Mouse (Mus musculus) spleen, adult 2 months (tissue): ENCODE data around the gene Insc. TPM values are rescaled to one million over a fixed set of nuclear protein-coding genes. Genes with fewer than 3 reads are reported as not detected.

ENCODE experiments used
- DNase-seq, 2 experiments: peaks; one replicate each; pipeline versions ENCODE4 v3.0.0 to v3.0.0-alpha.2; 2012 to 2021; ENCODE audit warnings: low spot score in 2 of 2, low read depth in 1 of 2
- H3K27ac ChIP-seq: fragments of 200-500 bp; 2 replicates; pipeline ENCODE4 v1.5.1; 2012; ENCODE audit warnings: low read length, inconsistent platforms; ENCODE audit not compliant: insufficient read depth
- H3K27me3 ChIP-seq: fragments of 200-500 bp; 2 replicates; pipeline ENCODE4 v1.6.1; 2012; ENCODE audit warnings: mild to moderate bottlenecking, moderate library complexity, low read length, inconsistent platforms; ENCODE audit not compliant: control insufficient read depth, insufficient read depth
- H3K36me3 ChIP-seq: fragments of 200-500 bp; 2 replicates; pipeline ENCODE4 v1.6.1; 2012; ENCODE audit warnings: mild to moderate bottlenecking, low read length, inconsistent platforms; ENCODE audit not compliant: control insufficient read depth, insufficient read depth
- H3K4me1 ChIP-seq: fragments of 200-500 bp; 2 replicates; pipeline ENCODE4 v1.6.1; 2011; ENCODE audit warnings: inconsistent platforms; ENCODE audit not compliant: control insufficient read depth, insufficient read depth, insufficient read length
- H3K4me3 ChIP-seq: fragments of 200-500 bp; 2 replicates; pipeline ENCODE4 v1.5.1; 2011; ENCODE audit warnings: mild to moderate bottlenecking, inconsistent platforms; ENCODE audit not compliant: insufficient read depth, insufficient read length; ENCODE audit errors: extremely low read depth
- CTCF ChIP-seq: fragments of 200-500 bp; IDR thresholded peaks from 2 replicates; pipeline ENCODE4 v1.5.1; 2011; ENCODE audit warnings: mild to moderate bottlenecking, inconsistent platforms; ENCODE audit not compliant: insufficient read depth, insufficient read length, insufficient replicate concordance; ENCODE audit errors: extremely low read depth
- POLR2A ChIP-seq: fragments of 200-500 bp; IDR thresholded peaks from 2 replicates; pipeline ENCODE4 v1.6.1; 2011; ENCODE audit warnings: low read depth, low read length, inconsistent platforms
- WGBS: fragments of 180-500 bp; shearing (Covaris S2); methylation state at CpG from one replicate; pipeline ENCODE4 v1.1.7; 2018; 5-methylcytosine and 5-hydroxymethylcytosine counted together
- polyA plus RNA-seq: library from polyadenylated mRNA; depleted of rRNA; stranded (reverse); fragments of >200 nt; gene quantifications from 2 replicates; pipeline ENCODE4 v1.2.3, GENCODE M21; 2012

Insc gene
- polyA plus RNA-seq, 1 experiment: 0.18 TPM

GRCm38 (mm10) chr7:114818351-114818750 lies 74.9 kb downstream of the Insc start:
- Histone ChIP-seq H3K27ac (no peak overlapping the region), H3K4me1 (no peaks in the 10 kb centered on the region), H3K4me3 (no peak overlapping the region), H3K36me3 (no peaks in the 10 kb centered on the region), H3K27me3 (no peaks in the 10 kb centered on the region)
- DNase-seq: no peak
- WGBS: 77% methylated on average over 3 of the region's 3 CpGs
- no peak for TF ChIP-seq CTCF
- TF ChIP-seq POLR2A: no peak

DNA sequence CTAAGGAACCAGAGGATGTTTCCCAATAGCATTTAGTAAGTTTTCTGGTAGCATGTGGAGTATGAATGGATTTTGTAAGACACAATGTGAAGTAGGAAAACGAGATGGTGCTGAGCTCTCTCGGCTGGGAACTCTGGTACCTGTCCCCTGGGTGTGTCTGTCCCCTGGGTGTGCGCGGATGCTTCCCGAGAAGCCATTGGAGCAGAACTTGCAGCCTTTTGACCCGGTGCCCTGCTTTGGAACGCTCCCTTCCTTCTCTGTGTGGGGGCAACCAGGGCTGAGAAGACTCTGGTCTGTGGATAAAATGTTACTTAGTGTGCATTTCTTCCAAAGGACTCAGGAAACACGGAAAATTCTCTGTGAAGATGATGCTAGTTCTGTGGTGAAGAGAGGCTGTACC lies 75.3 kb downstream of the Insc start:
- Histone ChIP-seq H3K4me1 (no peaks in the 10 kb centered on the region), H3K27me3 (no peaks in the 10 kb centered on the region), H3K27ac (no peak overlapping the region), H3K36me3 (no peaks in the 10 kb centered on the region), H3K4me3 (no peak overlapping the region)
- WGBS: 74% methylated on average over 8 of the region's 8 CpGs
- no peak for DNase-seq
- TF ChIP-seq POLR2A: no peak
- TF ChIP-seq CTCF: no peak

GRCm38 (mm10) chr7:114822736-114823135 lies 79.2 kb downstream of the Insc start:
- H3K4me1 ChIP-seq: no peaks in the 10 kb centered on the region
- 87% methylated on average over 2 of the region's 2 CpGs for WGBS
- H3K27me3 ChIP-seq: no peaks in the 10 kb centered on the region
- TF ChIP-seq CTCF (no peak), POLR2A (no peak)
- no peak overlapping the region for H3K27ac ChIP-seq
- no peaks in the 10 kb centered on the region for H3K36me3 ChIP-seq
- H3K4me3 ChIP-seq: no peak overlapping the region
- DNase-seq: no peak

- 17% methylated on average over 4 of the region's 4 CpGs for WGBS
- TF ChIP-seq POLR2A: no peak
- TF ChIP-seq CTCF: no peak
- H3K27ac ChIP-seq: no peak overlapping the region
These were observed 83.9 kb downstream of the Insc start for GRCm38 (mm10) chr7:114827360-114827759.

DNA sequence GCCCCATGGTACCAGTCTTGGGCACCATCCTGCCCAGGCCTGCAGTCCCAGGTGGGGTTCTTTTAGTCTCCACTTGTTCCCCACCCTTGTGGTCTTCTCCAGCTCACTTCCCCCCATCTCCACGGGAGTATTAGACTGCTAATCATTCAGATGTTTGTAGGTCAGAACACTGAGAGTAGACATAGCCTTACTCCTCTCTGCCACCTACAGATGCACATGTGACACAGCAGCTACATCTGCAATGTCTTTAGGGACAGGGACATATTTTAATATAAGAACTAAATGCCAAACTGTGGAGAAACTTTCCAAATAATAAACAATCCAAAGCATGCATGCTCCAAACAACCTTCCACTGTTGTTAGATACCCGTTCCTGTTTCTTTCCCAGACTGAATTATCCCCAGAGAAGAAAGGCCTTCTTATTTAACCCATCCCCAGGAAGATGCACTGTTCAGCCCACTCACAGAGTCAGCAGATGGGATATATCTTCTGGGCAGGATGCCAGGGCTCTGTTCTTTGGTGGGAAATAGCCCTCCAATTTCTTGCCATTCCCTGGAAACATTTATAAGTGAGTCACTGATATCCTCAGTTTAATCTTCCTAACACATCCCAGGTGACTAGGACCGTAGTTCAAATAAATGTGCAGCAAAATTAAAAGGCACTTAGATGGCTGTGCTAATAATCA lies 88.9 kb downstream of the Insc start:
- H3K27me3 ChIP-seq: no peaks in the 10 kb centered on the region
- H3K4me1 ChIP-seq: no peaks in the 10 kb centered on the region
- no peak overlapping the region for H3K27ac ChIP-seq
- DNase-seq: no peak
- no peak overlapping the region for H3K4me3 ChIP-seq
- 58% methylated on average over 3 of the region's 3 CpGs for WGBS
- TF ChIP-seq POLR2A: no peak
- TF ChIP-seq CTCF: no peak
- H3K36me3 ChIP-seq: no peaks in the 10 kb centered on the region

More at GRCm38 (mm10) chr7:114827360-114827759, 83.9 kb downstream of the Insc start:
- no peak for DNase-seq
- Histone ChIP-seq H3K4me1 (no peaks in the 10 kb centered on the region), H3K27me3 (no peaks in the 10 kb centered on the region), H3K4me3 (no peak overlapping the region), H3K36me3 (no peaks in the 10 kb centered on the region)

GRCm38 (mm10) chr7:114834504-114834903 lies 91.0 kb downstream of the Insc start:
- Histone ChIP-seq H3K27ac (no peak overlapping the region), H3K4me1 (no peaks in the 10 kb centered on the region), H3K27me3 (no peaks in the 10 kb centered on the region), H3K36me3 (no peaks in the 10 kb centered on the region), H3K4me3 (no peak overlapping the region)
- no peak for TF ChIP-seq CTCF
- TF ChIP-seq POLR2A: no peak
- DNase-seq: no peak
- WGBS: 87% methylated on average over 6 of the region's 6 CpGs

GRCm38 (mm10) chr7:114837268-114837667 lies 93.8 kb downstream of the Insc start:
- H3K4me3 ChIP-seq: no peak overlapping the region
- H3K4me1 ChIP-seq: no peaks in the 10 kb centered on the region
- no peak for DNase-seq
- TF ChIP-seq CTCF (no peak), POLR2A (no peak)
- H3K36me3 ChIP-seq: no peaks in the 10 kb centered on the region
- 56% methylated on average over 3 of the region's 3 CpGs for WGBS
- no peaks in the 10 kb centered on the region for H3K27me3 ChIP-seq
- H3K27ac ChIP-seq: no peak overlapping the region
